Mouse (Mus musculus) small intestine, adult 2 months (tissue): ENCODE results near the gene Slc25a40.

Experiments used
- CTCF ChIP-seq: fragments of 200-500 bp; IDR thresholded peaks from 2 replicates; pipeline ENCODE4 v1.5.1; 2012; ENCODE audit warnings: low read depth, mild to moderate bottlenecking, control low read depth, inconsistent platforms, low read length, moderate library complexity, mixed read lengths; ENCODE audit not compliant: insufficient replicate concordance, insufficient read length; ENCODE audit errors: extremely low read depth
- POLR2A ChIP-seq: fragments of 200-500 bp; IDR thresholded peaks from 2 replicates; pipeline ENCODE4 v1.6.1; 2012; ENCODE audit warnings: low read depth, mild to moderate bottlenecking, control low read depth, inconsistent platforms, low read length, moderate library complexity

DNA sequence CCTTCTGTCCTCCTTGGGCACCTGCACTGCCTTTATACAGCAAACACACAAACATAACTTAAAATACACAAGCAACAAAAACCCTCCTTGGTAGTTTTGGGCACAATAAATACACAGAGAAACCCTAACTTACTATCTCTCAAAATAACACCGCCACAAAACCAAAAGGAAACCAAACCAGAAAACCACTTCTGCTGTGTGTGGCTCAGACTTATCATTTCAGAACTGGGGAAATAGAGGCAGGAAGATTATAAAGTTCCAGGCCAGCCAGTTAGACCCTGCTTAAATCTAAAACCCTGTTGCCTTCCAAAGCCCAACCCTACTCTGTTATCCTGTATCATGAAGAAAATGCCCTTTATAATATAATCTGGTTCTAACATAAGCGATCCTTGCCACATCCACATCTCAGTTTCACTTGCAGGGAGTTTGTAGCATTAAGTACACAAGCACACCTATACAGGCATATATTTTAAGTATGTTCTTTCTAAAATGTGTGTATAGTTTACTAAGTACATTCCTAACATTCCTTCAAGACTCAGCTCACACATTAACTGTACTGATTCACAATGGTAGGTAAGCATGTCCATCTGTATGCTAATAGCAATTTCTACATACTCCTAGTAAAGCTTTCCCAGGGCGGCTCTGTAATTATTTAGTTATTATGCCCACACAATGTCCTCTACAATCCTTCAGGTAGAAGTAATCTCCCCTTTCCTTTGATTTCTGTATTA, 5.8 kb upstream of the Slc25a40 start:
- TF ChIP-seq POLR2A, result no peak
- no peak for TF ChIP-seq CTCF
